Comparison of ENCODE assay signal across 16 mouse cellular contexts in genomic region chr6:134427165-134427564, GRCm38 (mm10). TPM values are rescaled to one million over a fixed set of nuclear protein-coding genes. Genes with fewer than 3 reads are reported as not detected.
DNase-seq lines count a peak whose midpoint lies in the region; ATAC-seq and TF ChIP-seq lines count a peak whose summit lies in the region.
"Had no signal": no experiment of that assay in that cellular context is flagged by ENCODE, and none has a peak within 500 bp of the region (broad histone marks: within the 10 kb centered on the region; RNA-seq: fewer than 3 reads in every experiment).

No protein-coding gene starts in this region.

- 80% methylated on average over 3 of the region's 3 CpGs for WGBS in forebrain, postnatal 0 days
- WGBS in forebrain, embryonic 15.5 days, result 79% methylated on average over 3 of the region's 3 CpGs
- WGBS in midbrain, postnatal 0 days, result 76% methylated on average over 3 of the region's 3 CpGs
- 87% methylated on average over 3 of the region's 3 CpGs for WGBS in midbrain, embryonic 11.5 days

- no peaks in the 10 kb centered on the region for H3K4me1 ChIP-seq in forebrain, postnatal 0 days (ENCODE audit: insufficient read depth)
- H3K4me1 ChIP-seq in forebrain, embryonic 15.5 days, result no peaks in the 10 kb centered on the region
- no peaks in the 10 kb centered on the region for H3K4me1 ChIP-seq in midbrain, postnatal 0 days (ENCODE audit: insufficient read depth, low read length)
- no peaks in the 10 kb centered on the region for H3K4me1 ChIP-seq in midbrain, embryonic 11.5 days (ENCODE audit: control insufficient read depth, insufficient read depth, low read length)

- H3K27me3 ChIP-seq in forebrain, postnatal 0 days (ENCODE audit: insufficient read depth, low read length), result no peaks in the 10 kb centered on the region
- H3K27me3 ChIP-seq in forebrain, embryonic 15.5 days, result no peaks in the 10 kb centered on the region
- H3K27me3 ChIP-seq in midbrain, postnatal 0 days (ENCODE audit: insufficient read depth, low read length), result no peaks in the 10 kb centered on the region
- H3K27me3 ChIP-seq in midbrain, embryonic 11.5 days (ENCODE audit: control insufficient read depth, insufficient read depth, low read length), result no peaks in the 10 kb centered on the region

- H3K9me3 ChIP-seq in forebrain, postnatal 0 days (ENCODE audit: low read length), result no peaks in the 10 kb centered on the region
- no peaks in the 10 kb centered on the region for H3K9me3 ChIP-seq in forebrain, embryonic 15.5 days
- H3K9me3 ChIP-seq in midbrain, postnatal 0 days (ENCODE audit: low read length), result no peaks in the 10 kb centered on the region
- H3K9me3 ChIP-seq in midbrain, embryonic 11.5 days (ENCODE audit: control insufficient read depth, low read length), result no peaks in the 10 kb centered on the region
- H3K9me3 ChIP-seq: heart, embryonic 10.5 days had no signal

- H3K9ac ChIP-seq in forebrain, postnatal 0 days, result no peak overlapping the region
- H3K9ac ChIP-seq in forebrain, embryonic 15.5 days (replicated peaks), result no peak overlapping the region
- no peak overlapping the region for H3K9ac ChIP-seq in midbrain, postnatal 0 days (replicated peaks; ENCODE audit: low read length, poor library complexity, severe bottlenecking)
- no peak overlapping the region for H3K9ac ChIP-seq in midbrain, embryonic 11.5 days (ENCODE audit: low read length)

- TF ChIP-seq CTCF in forebrain, postnatal 0 days (IDR thresholded peaks at IDR 0.05; ENCODE audit: low read depth), result peak; percentile 61
- peak; percentile 74 for TF ChIP-seq CTCF in midbrain, postnatal 0 days (IDR thresholded peaks at IDR 0.05)

- no peak overlapping the region for H3K27ac ChIP-seq in forebrain, postnatal 0 days (ENCODE audit: low read depth, low read length)
- H3K27ac ChIP-seq in forebrain, embryonic 15.5 days (replicated peaks), result no peak overlapping the region
- no peak overlapping the region for H3K27ac ChIP-seq in midbrain, postnatal 0 days (ENCODE audit: low read depth, low read length)
- no peak overlapping the region for H3K27ac ChIP-seq in midbrain, embryonic 11.5 days (ENCODE audit: low read depth, low read length)
- H3K27ac ChIP-seq: heart, embryonic 10.5 days had no signal

- no peak overlapping the region for H3K4me3 ChIP-seq in forebrain, postnatal 0 days (ENCODE audit: low read depth, low read length)
- no peak overlapping the region for H3K4me3 ChIP-seq in forebrain, embryonic 15.5 days
- no peak overlapping the region for H3K4me3 ChIP-seq in midbrain, postnatal 0 days (ENCODE audit: low read depth, low read length)
- H3K4me3 ChIP-seq in midbrain, embryonic 11.5 days (ENCODE audit: low read depth, low read length), result no peak overlapping the region
- H3K4me3 ChIP-seq: heart, embryonic 10.5 days; megakaryocyte, embryonic 14.5 days had no signal

- no peak for ATAC-seq in forebrain, postnatal 0 days
- no peak for ATAC-seq in forebrain, embryonic 15.5 days (replicated peaks)
- ATAC-seq in midbrain, postnatal 0 days (ENCODE audit: low FRiP score), result no peak
- no peak for ATAC-seq in midbrain, embryonic 11.5 days (ENCODE audit: low FRiP score)

- H3K4me2 ChIP-seq in forebrain, postnatal 0 days (ENCODE audit: low read depth), result no peak overlapping the region
- H3K4me2 ChIP-seq in forebrain, embryonic 15.5 days (replicated peaks), result no peak overlapping the region
- H3K4me2 ChIP-seq in midbrain, postnatal 0 days (ENCODE audit: low read depth, low read length, poor library complexity, severe bottlenecking), result no peak overlapping the region
- no peak overlapping the region for H3K4me2 ChIP-seq in midbrain, embryonic 11.5 days

- H3K36me3 ChIP-seq in forebrain, postnatal 0 days (ENCODE audit: insufficient read depth), result no peaks in the 10 kb centered on the region
- no peaks in the 10 kb centered on the region for H3K36me3 ChIP-seq in forebrain, embryonic 15.5 days
- H3K36me3 ChIP-seq in midbrain, postnatal 0 days (ENCODE audit: insufficient read depth, low read length), result no peaks in the 10 kb centered on the region
- H3K36me3 ChIP-seq in midbrain, embryonic 11.5 days (ENCODE audit: control insufficient read depth, insufficient read depth, low read length), result no peaks in the 10 kb centered on the region
- H3K36me3 ChIP-seq: heart, embryonic 10.5 days had no signal

- peak; percentile 25 for DNase-seq in forebrain, postnatal 0 days
- DNase-seq in kidney, postnatal 10 days, result peak; percentile 24
- DNase-seq in kidney, postnatal 25 days, result no peak
- DNase-seq in midbrain, postnatal 0 days (ENCODE audit: low spot score), result peak; percentile 34
- no peak for DNase-seq in midbrain, embryonic 11.5 days (ENCODE audit: low spot score, missing footprints)
- no peak for DNase-seq in layer of hippocampus, postnatal 36 days
- DNase-seq: cerebellum, adult 2 months; heart, postnatal 36 days; kidney, adult 11 months; left cerebral cortex, postnatal 4 days; lung, adult 2 months had no signal

RNA-seq across cellular contexts. Expression of gene Bcl2l14, which starts 31.0 kb away (rescaled TPM):
- total RNA-seq in forebrain, postnatal 0 days (2014; rRNA removed), result not detected in 2 replicates
- polyA plus RNA-seq in forebrain, postnatal 0 days (2015; fragmentation: Nextera tagmentation; extraction: Ambion mirVana), result not detected in 2 replicates
- polyA plus RNA-seq in forebrain, embryonic 15.5 days (2015; fragmentation: Nextera tagmentation; extraction: Ambion mirVana), result not detected in 2 replicates
- not detected in 2 replicates for total RNA-seq in midbrain, postnatal 0 days (2014; rRNA removed)
- not detected in 2 replicates for polyA plus RNA-seq in midbrain, postnatal 0 days (2015; fragmentation: Nextera tagmentation; extraction: Ambion mirVana)
- not detected in 2 replicates for polyA plus RNA-seq in midbrain, embryonic 11.5 days (2014; fragmentation: Nextera tagmentation; extraction: Ambion mirVana)
- total RNA-seq in layer of hippocampus, postnatal 36 days (2021), result not detected
- total RNA-seq: gastrocnemius, adult 18-20 months; heart, postnatal 36 days; layer of hippocampus, postnatal 10 days; left cerebral cortex, postnatal 4 days had no signal
- polyA plus RNA-seq: cerebellum, adult 2 months had no signal

Comparison
In these comparisons a context has a peak if more than half of its experiments do, and no peak if none do; other contexts are left out.
1. DNase-seq: peak in forebrain, postnatal 0 days (single experiment), kidney, postnatal 10 days (single experiment) and midbrain, postnatal 0 days (single experiment); none in kidney, postnatal 25 days (0 of 2), midbrain, embryonic 11.5 days (single experiment) and layer of hippocampus, postnatal 36 days (0 of 2).